Mouse (Mus musculus): ENCODE measurements around the gene Tekt3. TPM values are rescaled to one million over a fixed set of nuclear protein-coding genes. Genes with fewer than 3 reads are reported as not detected.

Tekt3 gene
- total RNA-seq, 2 experiments from 2014 or later: 0.38 to 0.80 TPM

DNA sequence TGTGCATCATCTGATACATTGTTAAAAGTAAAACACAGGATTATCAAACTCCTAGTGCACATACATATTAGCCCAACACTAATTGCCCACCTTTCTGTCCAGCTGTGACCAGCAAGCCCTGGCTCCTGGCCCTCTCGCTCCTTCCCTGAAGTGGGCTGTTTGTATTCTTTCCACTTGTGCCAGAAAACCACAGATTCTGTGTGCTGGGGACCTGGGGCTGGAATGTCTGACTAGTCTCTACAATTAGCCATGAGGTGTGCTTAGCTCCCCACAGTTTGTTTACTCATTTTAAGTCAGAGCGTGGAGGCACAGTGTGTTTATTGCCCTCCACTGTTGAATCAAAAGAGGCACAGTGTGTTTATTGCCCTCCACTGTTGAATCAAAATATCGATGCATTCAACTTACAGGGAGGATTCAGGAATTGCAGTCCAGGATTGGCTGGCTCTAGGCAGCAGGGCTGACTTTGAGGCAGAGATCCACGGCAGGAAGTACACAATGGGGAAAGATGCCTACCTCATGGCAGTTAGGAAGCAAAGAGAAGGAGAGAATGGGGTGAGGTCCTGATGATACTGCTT lies 61.4 kb downstream of the Tekt3 start:
- DNase-seq (ENCODE audit: low spot score in 2 of 2): no peak

DNA sequence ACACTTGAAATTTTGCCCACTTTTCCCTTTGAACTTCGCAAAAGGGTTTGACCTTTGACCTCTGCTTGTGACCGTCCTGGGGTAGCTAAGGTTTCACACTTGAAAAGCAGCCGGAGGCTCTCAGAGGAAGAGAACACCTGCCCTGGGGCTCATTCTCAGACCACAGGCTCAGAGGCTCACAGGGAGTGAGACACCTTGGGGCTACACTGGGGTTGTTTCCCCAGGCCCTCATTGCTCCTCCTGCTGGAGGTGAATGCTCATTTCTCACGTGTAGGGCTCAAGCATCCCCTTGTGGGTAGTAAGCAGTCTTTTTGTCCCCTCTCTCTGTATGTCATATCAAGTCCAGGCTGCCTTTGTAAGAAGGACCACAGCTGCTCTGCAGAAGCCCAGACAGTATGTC lies 62.9 kb downstream of the Tekt3 start:
- no peak for DNase-seq (ENCODE audit: low spot score in 2 of 2)

DNA sequence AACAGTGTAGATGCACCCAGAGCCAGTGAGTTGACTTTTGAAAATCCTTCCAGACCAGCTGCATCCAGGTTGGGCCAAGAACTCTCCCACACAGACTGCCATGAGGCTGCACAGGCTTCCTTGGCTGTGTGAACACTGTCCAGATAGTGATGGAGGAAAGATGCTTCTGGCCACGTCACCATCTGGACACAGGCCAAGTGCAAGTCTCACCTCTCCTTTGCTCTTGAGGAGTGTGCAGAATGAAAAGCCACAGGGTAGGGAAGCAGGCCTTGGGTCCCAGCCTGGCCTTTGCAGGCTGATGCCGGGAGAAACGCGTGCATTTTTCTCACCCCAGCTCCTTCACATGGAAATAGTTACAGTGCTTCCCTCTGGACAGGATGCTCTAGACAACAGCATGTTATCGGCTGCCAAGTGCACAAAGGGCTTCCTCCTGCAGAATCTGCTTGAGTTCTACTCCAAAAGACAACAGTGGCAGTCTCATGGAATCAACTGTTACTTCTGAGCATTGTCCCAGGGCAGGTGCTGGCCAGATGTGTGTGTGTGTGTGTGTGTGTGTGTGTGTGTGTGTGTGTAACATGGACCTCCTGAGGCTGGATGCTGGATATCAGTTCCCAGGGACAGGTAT lies 64.5 kb downstream of the Tekt3 start:
- DNase-seq (ENCODE audit: low spot score in 2 of 2): no peak

DNA sequence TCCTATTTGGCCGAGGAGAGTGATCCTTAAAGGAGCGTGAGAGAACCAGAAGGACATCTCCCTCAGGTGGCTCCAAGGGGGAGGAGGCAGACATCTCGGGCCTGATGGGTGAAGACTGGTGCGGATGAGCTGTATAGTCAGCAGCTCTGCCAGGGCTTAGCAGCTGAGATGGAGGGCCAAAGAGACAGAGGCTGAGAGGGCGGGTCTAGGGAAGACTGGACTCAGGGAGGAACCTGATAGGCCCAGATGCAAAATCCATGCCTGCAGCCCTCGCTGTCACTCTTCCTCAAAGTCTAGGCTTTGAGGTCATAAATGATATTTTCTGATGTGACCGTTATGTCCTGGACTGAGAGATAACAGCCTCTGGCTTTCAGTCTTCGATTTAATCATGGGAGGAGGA lies 65.5 kb downstream of the Tekt3 start:
- no peak for DNase-seq (ENCODE audit: low spot score in 2 of 2)

DNA sequence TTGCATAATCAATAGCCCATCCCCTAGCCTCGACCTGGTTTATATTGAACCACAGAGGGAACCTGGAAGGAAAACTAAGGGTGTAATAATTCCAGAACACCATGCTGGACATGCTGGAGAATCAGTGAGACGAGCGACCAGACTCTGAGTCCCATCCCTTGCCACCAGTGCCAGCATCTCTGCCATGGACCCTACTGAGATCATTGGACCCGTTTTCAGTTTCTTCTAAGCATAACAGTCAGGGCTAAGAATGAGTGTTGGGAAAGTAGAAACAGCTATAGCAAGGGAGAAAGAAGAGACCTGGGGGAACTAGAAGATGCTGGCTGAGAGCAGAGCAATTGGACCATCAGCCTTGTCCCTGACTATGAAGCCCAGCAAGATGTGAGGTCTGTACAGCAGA lies 66.1 kb downstream of the Tekt3 start:
- no peak for DNase-seq (ENCODE audit: low spot score in 2 of 2)

DNA sequence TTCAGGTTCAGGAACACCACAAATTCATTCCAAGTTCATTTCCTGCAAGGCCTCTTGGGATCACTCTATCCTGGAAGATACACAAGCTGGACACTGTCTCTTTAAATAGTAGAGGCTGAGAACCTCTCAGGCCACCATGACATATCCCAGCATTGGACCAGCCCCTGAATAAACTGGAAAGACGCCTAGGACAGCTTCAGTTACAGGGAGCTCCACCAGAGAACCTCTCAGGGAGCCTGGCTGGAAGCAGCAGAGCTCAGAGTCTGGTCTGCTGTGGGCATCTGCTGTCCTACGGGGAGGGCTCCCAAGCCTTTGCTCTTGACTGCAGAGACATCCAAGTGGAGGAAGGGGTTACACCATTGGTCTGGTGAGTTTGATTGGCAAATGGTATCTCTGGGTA lies 67.3 kb downstream of the Tekt3 start, which contains the start of gene Pmp22:
Pmp22 (plus strand) TSS at position 199 of the 400 bp plus-strand sequence.
- DNase-seq (ENCODE audit: low spot score in 2 of 2): no peak

DNA sequence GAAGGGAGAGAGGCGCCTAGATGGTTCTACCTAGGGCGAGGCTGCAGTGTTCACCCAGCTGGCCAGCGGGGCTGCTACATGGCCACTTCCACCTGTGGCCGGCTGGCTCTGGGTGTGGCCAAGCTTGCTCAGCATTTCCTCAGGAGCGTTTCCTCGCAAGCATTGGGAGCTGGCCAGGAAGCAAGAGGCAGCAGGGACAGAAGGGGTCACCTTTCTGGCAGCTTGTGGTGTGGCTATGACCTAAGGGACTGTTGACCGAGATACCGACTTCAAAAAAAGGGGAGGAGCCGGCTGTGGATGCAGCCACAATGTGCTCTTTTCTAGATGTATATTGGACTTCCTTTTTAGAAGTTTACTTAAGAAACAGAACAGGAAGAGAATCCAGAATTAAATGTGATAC lies 67.9 kb downstream of the Tekt3 start:
- no peak for DNase-seq (ENCODE audit: low spot score in 2 of 2)

DNA sequence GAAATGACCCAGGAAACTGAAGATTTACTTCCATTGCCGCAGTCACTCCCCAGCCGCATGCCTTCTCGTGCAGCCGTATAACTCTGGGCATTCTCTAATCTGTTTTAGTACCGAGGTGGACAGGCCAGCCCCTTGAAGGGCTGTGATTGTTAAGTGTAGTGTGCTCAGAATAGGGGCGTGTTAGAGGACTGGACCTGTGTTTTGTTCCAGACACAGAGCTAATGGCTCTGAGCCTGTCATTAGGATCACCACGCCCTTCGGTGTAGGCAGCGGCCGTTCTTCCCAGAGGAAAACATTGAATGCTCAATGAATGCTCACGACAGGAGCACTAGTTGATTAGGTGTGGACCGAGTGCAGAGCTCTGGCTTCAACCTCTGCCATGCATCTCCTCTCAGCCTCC lies 68.4 kb downstream of the Tekt3 start:
- DNase-seq (ENCODE audit: low spot score in 2 of 2): no peak

DNA sequence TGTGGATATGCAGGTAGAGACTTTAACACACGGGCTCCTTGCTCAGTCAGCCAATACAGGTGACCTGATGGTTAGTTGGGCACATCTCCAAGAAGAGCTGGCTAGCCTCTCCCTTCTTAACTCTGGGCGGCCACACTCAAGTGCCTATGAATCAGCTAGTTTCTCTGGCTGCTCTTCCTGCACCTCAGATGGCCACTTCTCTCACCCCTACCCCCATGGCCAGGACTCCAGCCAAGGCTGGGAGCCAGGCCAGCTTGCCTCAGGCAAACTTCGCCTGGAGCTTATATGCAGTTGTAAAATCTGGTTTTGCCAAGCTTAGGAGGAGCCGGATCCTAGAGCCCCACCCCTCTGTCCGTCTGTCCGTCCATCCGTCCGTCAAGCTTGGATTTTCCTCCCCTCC lies 69.0 kb downstream of the Tekt3 start:
- peak in 1 of 2 experiments; percentile 48 for DNase-seq (ENCODE audit: low spot score in 2 of 2)

DNA sequence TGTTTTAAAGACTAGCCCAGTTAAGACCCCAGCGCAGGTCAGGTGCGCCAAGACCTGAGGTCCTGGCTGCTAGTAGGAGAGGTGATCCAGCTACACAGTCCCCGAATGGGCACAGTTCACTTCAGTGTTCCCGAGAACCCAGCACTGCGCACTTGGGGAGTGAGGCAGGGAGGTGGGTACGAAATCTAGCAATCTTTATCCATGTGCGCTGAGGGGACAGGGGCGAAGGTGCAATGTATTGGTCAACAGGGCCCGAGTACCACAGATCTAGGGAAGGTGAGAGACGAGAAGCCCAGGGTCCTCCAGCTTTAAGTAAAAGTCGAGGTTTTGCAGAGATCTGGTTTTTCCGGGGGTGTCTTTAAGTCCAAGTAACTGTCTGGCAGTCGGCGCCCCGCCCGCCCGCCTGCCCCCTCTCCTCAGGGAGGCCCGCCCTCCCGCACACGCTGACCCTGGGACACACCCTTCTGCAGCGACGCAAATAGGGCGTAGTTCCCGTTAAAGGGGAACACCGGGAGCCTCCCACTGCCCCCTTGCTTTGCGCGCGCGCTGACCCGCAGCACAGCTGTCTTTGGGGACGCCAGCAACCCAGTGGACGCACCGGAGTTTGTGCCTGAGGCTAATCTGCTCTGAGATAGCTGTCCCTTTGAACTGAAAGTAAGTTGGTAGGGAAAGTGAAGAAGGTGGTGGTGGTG lies 69.7 kb downstream of the Tekt3 start:
- DNase-seq (ENCODE audit: low spot score in 2 of 2): no peak

DNA sequence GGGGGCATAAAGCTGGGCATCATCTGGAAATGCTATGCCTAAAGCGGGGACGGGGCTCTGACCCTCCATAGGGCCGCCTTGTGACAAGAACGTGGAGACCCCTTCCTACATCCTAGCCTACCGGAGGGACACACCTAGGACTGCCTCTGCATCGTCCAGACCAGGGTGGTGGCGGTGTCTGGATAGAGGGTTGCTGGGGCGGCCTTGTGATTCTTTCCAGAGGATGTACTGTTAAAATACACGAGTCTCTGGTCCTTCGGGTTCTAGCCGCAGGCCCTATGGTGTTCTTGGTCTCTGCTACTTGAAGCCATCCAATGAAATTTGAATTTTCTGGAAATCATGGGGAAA lies 70.2 kb downstream of the Tekt3 start:
- no peak for DNase-seq (ENCODE audit: low spot score in 2 of 2)

DNA sequence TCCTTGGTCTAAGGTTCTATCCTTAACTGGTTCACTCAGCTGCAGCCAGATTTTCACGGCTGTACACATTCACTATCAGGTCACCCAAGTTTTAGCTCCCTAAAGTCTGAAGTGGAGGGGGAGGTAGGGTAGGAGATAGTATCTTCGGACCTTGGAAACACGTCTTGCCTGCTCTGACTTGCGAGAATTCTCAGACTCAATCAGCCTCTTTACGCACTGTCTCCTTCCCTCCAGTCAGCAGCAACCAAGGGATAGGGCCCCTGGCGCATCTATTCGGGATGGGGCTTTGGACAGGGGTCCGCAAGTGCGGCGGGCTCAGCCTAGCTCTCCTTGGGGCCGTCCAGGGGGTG lies 70.7 kb downstream of the Tekt3 start:
- DNase-seq (ENCODE audit: low spot score in 2 of 2): no peak

DNA sequence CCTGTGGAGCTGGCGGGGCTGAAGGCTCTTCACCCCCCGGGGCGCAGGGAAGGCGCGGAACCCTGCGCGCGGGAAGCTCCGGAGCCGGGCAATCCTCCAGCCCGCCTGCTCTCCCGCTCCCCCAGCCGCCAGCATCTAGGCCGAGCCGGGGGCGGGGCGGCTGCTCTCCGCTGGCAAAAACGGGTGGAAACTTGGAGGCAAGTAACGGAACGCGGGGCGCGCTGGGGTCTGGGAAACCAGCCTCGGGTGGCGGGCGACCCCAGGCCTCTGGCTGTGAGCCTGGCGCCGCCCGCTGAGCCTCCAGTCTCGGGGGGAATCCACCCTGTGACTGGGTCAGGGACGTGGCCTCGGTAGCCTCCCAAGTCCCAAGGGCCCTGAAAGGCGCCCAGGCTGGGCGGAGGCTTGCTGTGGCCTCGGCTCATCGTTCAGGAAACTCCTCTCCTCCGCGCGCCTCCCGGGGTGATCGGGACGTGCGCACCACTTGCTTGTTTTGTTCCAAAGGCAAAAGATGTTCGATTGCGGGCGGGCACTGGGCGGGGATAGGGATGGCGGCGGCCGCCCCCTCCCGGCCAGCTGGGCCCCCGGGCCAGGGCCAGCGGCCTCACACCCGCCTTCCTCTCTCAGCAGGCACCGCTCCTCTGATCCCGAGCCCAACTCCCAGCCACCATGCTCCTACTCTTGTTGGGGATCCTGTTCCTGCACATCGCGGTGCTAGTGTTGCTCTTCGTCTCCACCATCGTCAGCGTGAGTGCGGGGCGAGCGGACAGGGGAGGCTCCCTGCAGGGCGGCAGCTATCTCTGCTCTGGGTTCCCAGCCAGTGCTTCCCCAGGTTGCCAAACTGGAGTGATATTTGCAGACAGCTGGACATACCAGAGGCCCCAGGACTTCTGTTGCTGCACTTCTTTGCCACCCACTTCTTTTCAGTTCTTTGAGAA lies 71.3 kb downstream of the Tekt3 start:
- DNase-seq (ENCODE audit: low spot score in 2 of 2): peak; percentile 66 to 79

DNA sequence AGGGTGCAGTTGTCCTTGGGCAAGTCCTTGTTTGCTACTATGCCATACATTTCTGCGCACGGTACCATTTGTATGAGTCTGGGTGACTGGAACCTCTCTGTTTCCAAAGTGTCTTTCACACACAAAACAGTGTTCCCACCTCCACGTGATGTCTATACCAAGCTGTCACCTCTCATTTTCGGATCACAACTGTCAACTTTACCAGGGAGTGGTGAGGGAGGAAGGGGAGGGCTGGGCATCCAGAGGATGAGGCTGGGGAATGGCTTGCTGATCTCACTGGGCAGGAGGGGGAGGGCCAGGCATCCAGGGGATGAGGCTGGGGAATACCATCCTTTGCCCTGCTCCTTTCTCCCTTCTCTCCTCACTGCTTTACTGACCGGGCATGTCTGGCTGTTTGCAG lies 72.6 kb downstream of the Tekt3 start:
- DNase-seq (ENCODE audit: low spot score in 2 of 2): no peak

DNA sequence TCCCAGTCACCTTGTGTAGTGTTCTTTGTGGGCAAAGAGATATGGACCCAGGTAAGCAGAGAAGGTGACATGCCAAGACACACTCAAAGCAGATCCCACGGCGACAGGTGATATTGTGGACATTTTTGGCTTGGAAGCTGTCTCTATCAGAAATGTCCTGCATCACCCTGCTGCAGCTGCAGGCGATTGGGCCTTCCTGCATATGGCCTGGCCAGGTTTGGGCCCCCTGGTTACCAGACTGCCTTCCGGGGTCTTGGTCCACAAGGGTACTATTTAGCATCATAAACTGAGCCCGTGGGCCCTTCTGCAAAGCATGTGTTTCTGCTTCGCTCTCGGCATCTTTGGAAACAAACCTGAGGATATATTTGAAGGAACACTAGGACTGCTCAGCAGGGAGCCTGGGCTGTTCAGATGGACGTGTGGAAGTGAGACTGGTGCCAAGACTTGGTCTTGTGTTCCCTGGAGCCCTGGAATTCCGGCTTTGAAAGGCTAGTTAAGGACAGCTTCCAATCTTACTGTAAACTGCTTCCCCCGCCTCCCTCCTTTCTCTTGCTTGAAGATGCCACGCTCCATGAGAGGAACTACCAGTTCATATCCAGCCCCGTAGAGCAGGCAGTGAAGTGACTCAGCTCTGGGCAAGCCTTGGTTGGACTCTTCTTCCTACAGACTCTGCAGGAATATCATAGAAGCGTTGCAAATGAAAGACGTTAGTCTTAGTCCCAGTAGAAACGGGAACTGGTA lies 73.5 kb downstream of the Tekt3 start:
- no peak for DNase-seq (ENCODE audit: low spot score in 2 of 2)

DNA sequence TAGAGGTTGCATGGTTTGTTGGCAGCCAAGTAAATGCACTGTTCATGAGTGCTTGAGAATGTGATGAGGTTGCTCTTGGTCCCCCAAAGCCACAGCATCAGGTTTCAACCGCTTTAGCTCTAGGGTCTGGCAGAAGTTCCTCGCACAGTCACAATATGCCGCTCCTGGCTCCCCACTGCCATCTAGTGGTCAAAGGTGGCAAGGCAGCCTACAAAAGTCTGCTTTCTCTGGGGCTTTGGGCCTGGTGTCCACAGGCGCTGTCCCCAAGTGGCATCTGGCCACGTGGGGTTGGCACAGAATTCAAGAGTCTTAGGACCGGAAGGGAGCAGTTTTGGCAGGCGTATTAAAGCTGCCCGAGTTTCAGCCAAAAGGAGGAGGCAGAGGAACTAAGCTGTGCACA lies 74.2 kb downstream of the Tekt3 start:
- DNase-seq (ENCODE audit: low spot score in 2 of 2): peak; percentile 99

DNA sequence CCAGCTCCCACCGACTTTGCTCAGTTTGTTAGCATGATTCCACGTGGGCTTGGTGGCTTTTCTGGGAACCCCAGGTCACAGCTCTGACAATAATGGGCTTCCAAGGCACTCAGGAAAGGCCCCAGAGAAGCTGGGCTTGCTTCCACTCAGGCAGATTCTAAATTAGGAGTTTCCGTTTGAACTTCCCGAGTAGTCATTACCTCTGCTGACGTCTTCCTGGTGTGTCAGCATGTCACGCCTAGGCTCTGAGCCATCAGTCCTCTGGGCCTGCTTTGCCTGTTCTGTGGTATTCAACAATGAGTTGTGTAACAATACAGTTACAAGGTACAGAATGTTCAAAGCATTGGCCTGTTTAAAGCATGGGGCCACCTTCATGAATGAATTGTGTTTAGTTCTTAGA lies 74.8 kb downstream of the Tekt3 start:
- peak in 1 of 2 experiments; percentile 24 for DNase-seq (ENCODE audit: low spot score in 2 of 2)

DNA sequence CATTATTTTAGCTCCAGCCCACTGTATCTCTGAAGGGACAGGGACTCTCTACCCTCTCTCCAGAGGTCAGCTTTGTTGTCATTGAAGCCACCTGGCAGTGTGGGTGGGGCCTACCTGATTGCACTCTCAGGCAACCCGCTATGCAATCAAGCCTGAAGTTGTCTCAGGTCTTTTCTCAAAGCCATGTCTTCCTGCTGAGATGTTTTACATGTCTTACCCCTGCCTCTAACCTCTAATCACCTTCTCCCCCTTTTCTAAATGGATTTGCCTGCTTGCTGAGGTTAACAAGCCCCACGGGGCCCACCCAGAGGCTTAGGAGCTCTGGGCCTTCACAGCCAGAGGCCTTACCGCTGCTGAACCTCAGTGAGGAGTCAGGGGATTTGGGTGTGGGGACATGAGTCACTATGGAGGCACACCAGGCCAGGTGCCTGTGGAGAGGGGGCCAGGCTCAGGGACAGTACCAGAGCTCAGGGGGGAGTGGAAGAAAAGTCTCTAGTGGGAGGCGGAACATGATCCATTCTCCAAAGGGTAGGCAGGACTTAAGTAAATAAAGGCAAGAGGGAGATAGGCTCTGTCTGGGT lies 75.5 kb downstream of the Tekt3 start:
- no peak for DNase-seq (ENCODE audit: low spot score in 2 of 2)

DNA sequence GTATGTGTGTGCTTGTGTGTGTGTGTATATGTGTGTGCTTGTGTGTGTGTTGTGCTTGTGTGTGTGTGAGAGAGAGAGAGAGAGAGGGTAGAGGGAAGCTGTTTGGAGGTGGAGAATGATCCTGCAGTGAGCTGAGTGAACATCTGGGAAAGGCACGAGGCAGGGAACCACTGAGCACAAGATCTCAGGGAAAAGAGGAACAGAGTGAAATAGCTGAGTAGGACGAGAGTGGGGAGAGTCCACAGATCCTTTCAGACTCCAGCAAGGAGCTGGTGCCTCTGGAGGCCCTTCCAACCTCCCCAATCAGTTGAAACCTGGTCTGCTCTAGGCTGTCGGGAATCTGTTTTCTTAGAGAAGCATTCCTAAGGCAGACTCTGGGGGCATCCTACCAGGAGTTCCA lies 77.3 kb downstream of the Tekt3 start:
- DNase-seq (ENCODE audit: low spot score in 2 of 2): no peak

DNA sequence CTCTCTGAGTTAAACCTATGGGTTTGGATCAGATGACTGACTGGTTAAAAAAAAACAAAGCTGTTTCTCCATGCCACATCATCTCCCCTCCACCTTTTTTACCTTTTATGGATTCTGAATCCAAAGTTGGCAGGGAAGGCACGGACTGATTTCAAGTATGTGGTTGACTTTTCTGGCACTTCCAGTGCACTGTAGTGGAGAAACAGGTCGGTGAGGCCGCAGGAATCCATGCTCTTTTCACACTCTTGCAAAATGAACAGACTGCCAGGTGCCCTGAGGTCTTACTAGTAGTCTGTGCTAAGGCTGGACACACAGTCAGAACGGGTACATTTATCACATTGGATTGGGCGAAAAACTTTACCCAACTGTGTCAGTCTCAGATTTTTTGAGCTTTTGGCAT lies 80.9 kb downstream of the Tekt3 start:
- DNase-seq (ENCODE audit: low spot score in 2 of 2): no peak

DNA sequence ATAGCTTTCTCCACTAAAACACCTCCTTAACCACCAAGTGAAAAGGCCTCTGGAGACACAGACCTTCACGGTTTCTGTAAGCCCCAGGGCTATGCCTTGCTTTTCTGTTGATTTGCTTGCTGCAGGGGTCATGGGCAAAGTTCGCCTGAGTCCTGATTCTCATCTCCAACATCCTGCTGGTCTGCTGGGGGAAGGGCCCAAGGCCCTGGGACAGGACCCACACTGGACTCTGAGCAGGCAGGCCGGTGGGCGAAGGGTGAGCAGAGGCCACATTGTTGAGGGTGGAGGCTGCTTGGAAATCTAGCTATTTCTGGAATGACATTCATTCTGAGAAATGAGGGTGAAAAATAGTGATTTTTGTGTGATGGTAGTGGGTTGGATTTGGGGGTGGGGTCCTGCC lies 81.4 kb downstream of the Tekt3 start:
- no peak for DNase-seq (ENCODE audit: low spot score in 2 of 2)
